Mouse (Mus musculus): Measurements from ENCODE around the gene Rabgap1l.
A peak's percentile ranks its signal among the peaks of the same experiment; 100 is the strongest.

Rabgap1l gene

GRCm38 (mm10) chr1:160594576-160594975 is 198.4 kb downstream of the Rabgap1l start:
- DNase-seq (ENCODE audit: low spot score): no peak

GRCm38 (mm10) chr1:160594066-160594465 is 198.9 kb downstream of the Rabgap1l start:
- DNase-seq (ENCODE audit: low spot score): no peak

GRCm38 (mm10) chr1:160588911-160589590 is 204.0 kb downstream of the Rabgap1l start:
- no peak for DNase-seq (ENCODE audit: low spot score)

- no peak for DNase-seq (ENCODE audit: low spot score)
Observed at GRCm38 (mm10) chr1:160579309-160580233, 213.4 kb downstream of the Rabgap1l start.

- no peak for DNase-seq (ENCODE audit: low spot score)
Observed at GRCm38 (mm10) chr1:160576124-160576523, 216.9 kb downstream of the Rabgap1l start.

- no peak for DNase-seq (ENCODE audit: low spot score)
Observed at GRCm38 (mm10) chr1:160574039-160574438, 219.0 kb downstream of the Rabgap1l start.

- no peak for DNase-seq (ENCODE audit: low spot score)
Observed at GRCm38 (mm10) chr1:160566458-160566857, 226.6 kb downstream of the Rabgap1l start.

- DNase-seq (ENCODE audit: low spot score): no peak
Observed at GRCm38 (mm10) chr1:160561381-160561780, 231.6 kb downstream of the Rabgap1l start.

GRCm38 (mm10) chr1:160550636-160551035 is 242.4 kb downstream of the Rabgap1l start:
- DNase-seq (ENCODE audit: low spot score): no peak

- no peak for DNase-seq (ENCODE audit: low spot score)
Observed at GRCm38 (mm10) chr1:160547934-160548876, 244.8 kb downstream of the Rabgap1l start.

GRCm38 (mm10) chr1:160535649-160536048 is 257.4 kb downstream of the Rabgap1l start:
- no peak for DNase-seq (ENCODE audit: low spot score)

GRCm38 (mm10) chr1:160534571-160535335 is 258.3 kb downstream of the Rabgap1l start:
- no peak for DNase-seq (ENCODE audit: low spot score)

GRCm38 (mm10) chr1:160533209-160533820 is 259.7 kb downstream of the Rabgap1l start:
- no peak for DNase-seq (ENCODE audit: low spot score)

- peak; percentile 78 for DNase-seq (ENCODE audit: low spot score)
Observed at GRCm38 (mm10) chr1:160531402-160531801, 261.6 kb downstream of the Rabgap1l start.

GRCm38 (mm10) chr1:160521918-160522317 is 271.1 kb downstream of the Rabgap1l start:
- DNase-seq (ENCODE audit: low spot score): no peak

- DNase-seq (ENCODE audit: low spot score): no peak
Observed at GRCm38 (mm10) chr1:160520665-160521064, 272.3 kb downstream of the Rabgap1l start.

- DNase-seq (ENCODE audit: low spot score): no peak
Observed at GRCm38 (mm10) chr1:160519896-160520465, 273.0 kb downstream of the Rabgap1l start.

- no peak for DNase-seq (ENCODE audit: low spot score)
Observed at GRCm38 (mm10) chr1:160518552-160518951, 274.5 kb downstream of the Rabgap1l start.

- no peak for DNase-seq (ENCODE audit: low spot score)
Observed at GRCm38 (mm10) chr1:160507766-160508165, 285.2 kb downstream of the Rabgap1l start.

GRCm38 (mm10) chr1:160496906-160497577 is 296.0 kb downstream of the Rabgap1l start:
- DNase-seq (ENCODE audit: low spot score): no peak
